17 mouse cellular contexts compared by ENCODE assay signal in the genomic region with DNA sequence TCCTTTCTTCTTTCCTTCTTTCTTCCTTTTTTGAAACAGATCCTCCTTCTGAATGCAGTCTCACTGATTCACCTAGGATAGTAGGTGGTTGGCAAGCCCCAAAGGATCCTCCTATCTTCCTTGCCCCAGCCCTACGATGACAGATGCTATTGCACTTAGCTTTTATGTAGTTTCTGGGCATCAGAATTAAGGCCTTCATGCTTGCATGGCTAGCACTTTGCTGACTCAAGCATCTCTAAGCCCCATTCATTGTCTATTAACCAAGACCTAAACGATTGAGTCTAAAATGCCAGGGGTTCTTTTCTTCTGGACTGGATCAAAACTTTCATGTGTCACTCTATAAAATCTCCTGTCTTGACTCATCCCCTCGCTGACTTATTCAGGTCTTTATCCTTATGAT.
"Had no signal": no experiment of that assay in that cellular context is flagged by ENCODE, and none has a peak within 500 bp of the region (broad histone marks: within the 10 kb centered on the region; RNA-seq: fewer than 3 reads in every experiment).

No protein-coding gene starts in this region.

- H3K36me3 ChIP-seq: limb, embryonic 10.5 days; limb, embryonic 13.5 days; liver, embryonic 12.5 days; liver, embryonic 15.5 days; lung, embryonic 15.5 days had no signal

- H3K4me3 ChIP-seq: layer of hippocampus, adult 2 months; limb, embryonic 10.5 days; limb, embryonic 13.5 days; liver, embryonic 12.5 days; liver, embryonic 15.5 days; lung, embryonic 15.5 days; megakaryocyte, embryonic 14.5 days had no signal

- H3K9ac ChIP-seq: limb, embryonic 13.5 days; liver, embryonic 12.5 days; liver, embryonic 15.5 days; lung, embryonic 15.5 days had no signal

- H3K4me1 ChIP-seq: limb, embryonic 10.5 days; limb, embryonic 13.5 days; liver, embryonic 12.5 days; liver, embryonic 15.5 days; lung, embryonic 15.5 days; megakaryocyte, embryonic 14.5 days had no signal

- DNase-seq: layer of hippocampus, adult 9-11 months; liver; lung, adult 18-20 months; lung, postnatal 10 days; lung, postnatal 36 days; midbrain, embryonic 14.5 days; thymus, adult 18-20 months; thymus, postnatal 14 days; thymus, postnatal 4 days had no signal

- H3K9me3 ChIP-seq: limb, embryonic 13.5 days; liver, embryonic 12.5 days; liver, embryonic 15.5 days; lung, embryonic 15.5 days; megakaryocyte, embryonic 14.5 days had no signal

- H3K27ac ChIP-seq: layer of hippocampus, adult 2 months; limb, embryonic 10.5 days; limb, embryonic 13.5 days; liver, embryonic 12.5 days; liver, embryonic 15.5 days; lung, embryonic 15.5 days had no signal

- H3K27me3 ChIP-seq: limb, embryonic 13.5 days; liver, embryonic 12.5 days; liver, embryonic 15.5 days; lung, embryonic 15.5 days; megakaryocyte, embryonic 14.5 days had no signal

- ATAC-seq: liver, embryonic 12.5 days had no signal

- H3K4me2 ChIP-seq: limb, embryonic 13.5 days; liver, embryonic 12.5 days; liver, embryonic 15.5 days; lung, embryonic 15.5 days; midbrain, embryonic 11.5 days had no signal
